Mouse (Mus musculus): Measurements from ENCODE around the gene Uckl1. TPM values are rescaled to one million over a fixed set of nuclear protein-coding genes. Genes with fewer than 3 reads are reported as not detected.

Gene Uckl1
- 93.4 and 215 TPM in 2 replicates for polyA plus RNA-seq (2012; ENCODE audit: low replicate concordance)

GRCm38 (mm10) chr2:181584411-181584942 is at the start of gene Uckl1:
Gene Uckl1, minus strand, starts transcription at chr2:181584892.

GRCm38 (mm10) chr2:181598454-181599351 is 14.0 kb upstream of the Uckl1 start, which contains the start of gene Samd10:
Gene Samd10, minus strand, starts transcription at chr2:181599212.

GRCm38 (mm10) chr2:181592231-181593041 is 7.7 kb upstream of the Uckl1 start, which contains the start of gene Zfp512b:
Gene Zfp512b, minus strand, starts transcription at chr2:181592803.

GRCm38 (mm10) chr2:181591528-181592085 is 6.9 kb upstream of the Uckl1 start, which contains the start of gene Prpf6:
Gene Prpf6, plus strand, starts transcription at chr2:181591868.

GRCm38 (mm10) chr2:181520118-181520935 is 64.4 kb downstream of the Uckl1 start, which contains the start of gene Dnajc5:
Gene Dnajc5, plus strand, starts transcription at chr2:181520485.

Other genes with a start within 250 kb of the Uckl1 start
- 46.2 and 56.1 TPM in 2 replicates for gene Zgpat, start 220.0 kb downstream of the Uckl1 start, polyA plus RNA-seq (2012; ENCODE audit: low replicate concordance)
- 22.8 and 30.5 TPM in 2 replicates for gene Arfrp1, start 219.5 kb downstream of the Uckl1 start, polyA plus RNA-seq (2012; ENCODE audit: low replicate concordance)
- gene Lime1, start 204.8 kb downstream of the Uckl1 start, polyA plus RNA-seq (2012; ENCODE audit: low replicate concordance) = 123 and 175 TPM in 2 replicates
- gene Zbtb46, start 125.5 kb downstream of the Uckl1 start, polyA plus RNA-seq (2012; ENCODE audit: low replicate concordance) = 2.7 TPM in 2 replicates
- gene Abhd16b, start 91.7 kb downstream of the Uckl1 start, polyA plus RNA-seq (2012; ENCODE audit: low replicate concordance) = 0.08 and 0.12 TPM in 2 replicates
- gene Tpd52l2, start 87.8 kb downstream of the Uckl1 start, polyA plus RNA-seq (2012; ENCODE audit: low replicate concordance) = 4.3 and 46.6 TPM in 2 replicates
- 38.7 and 70.5 TPM in 2 replicates for gene Dnajc5, start 64.4 kb downstream of the Uckl1 start, polyA plus RNA-seq (2012; ENCODE audit: low replicate concordance)
- gene Prpf6, start 7.0 kb upstream of the Uckl1 start, polyA plus RNA-seq (2012; ENCODE audit: low replicate concordance) = 12.0 and 21.1 TPM in 2 replicates
- 84.7 and 206 TPM in 2 replicates for gene Zfp512b, start 7.9 kb upstream of the Uckl1 start, polyA plus RNA-seq (2012; ENCODE audit: low replicate concordance)
- 17.3 and 21.9 TPM in 2 replicates for gene Samd10, start 14.3 kb upstream of the Uckl1 start, polyA plus RNA-seq (2012; ENCODE audit: low replicate concordance)
- gene Gm29797, start 72.1 kb upstream of the Uckl1 start, polyA plus RNA-seq (2012; ENCODE audit: low replicate concordance) = not detected in 2 replicates
- 2.2 and 9.7 TPM in 2 replicates for gene Sox18, start 86.7 kb upstream of the Uckl1 start, polyA plus RNA-seq (2012; ENCODE audit: low replicate concordance)
- 10.6 and 34.3 TPM in 2 replicates for gene Tcea2, start 95.4 kb upstream of the Uckl1 start, polyA plus RNA-seq (2012; ENCODE audit: low replicate concordance)
- gene Rgs19, start 109.1 kb upstream of the Uckl1 start, polyA plus RNA-seq (2012; ENCODE audit: low replicate concordance) = 174 and 368 TPM in 2 replicates
- gene Lkaaear1, start 113.5 kb upstream of the Uckl1 start, polyA plus RNA-seq (2012; ENCODE audit: low replicate concordance) = not detected in 2 replicates
- 0.05 TPM in 1 of 2 replicates, not detected in the other for gene Oprl1, start 130.1 kb upstream of the Uckl1 start, polyA plus RNA-seq (2012; ENCODE audit: low replicate concordance)
- gene Myt1, start 178.4 kb upstream of the Uckl1 start, polyA plus RNA-seq (2012; ENCODE audit: low replicate concordance) = not detected in 2 replicates